Mouse (Mus musculus) liver, embryonic 14.5 days (tissue): ENCODE data around the gene Il12rb1.

Experiments
- CTCF ChIP-seq: IDR thresholded peaks from 2 replicates; pipeline ENCODE4 v1.5.1; 2016; ENCODE audit warnings: antibody characterized with exemption, low read depth, control low read depth
- EP300 ChIP-seq: IDR thresholded peaks from 2 replicates; pipeline ENCODE4 v1.6.1; 2016; ENCODE audit warnings: antibody characterized with exemption, low read depth

DNA sequence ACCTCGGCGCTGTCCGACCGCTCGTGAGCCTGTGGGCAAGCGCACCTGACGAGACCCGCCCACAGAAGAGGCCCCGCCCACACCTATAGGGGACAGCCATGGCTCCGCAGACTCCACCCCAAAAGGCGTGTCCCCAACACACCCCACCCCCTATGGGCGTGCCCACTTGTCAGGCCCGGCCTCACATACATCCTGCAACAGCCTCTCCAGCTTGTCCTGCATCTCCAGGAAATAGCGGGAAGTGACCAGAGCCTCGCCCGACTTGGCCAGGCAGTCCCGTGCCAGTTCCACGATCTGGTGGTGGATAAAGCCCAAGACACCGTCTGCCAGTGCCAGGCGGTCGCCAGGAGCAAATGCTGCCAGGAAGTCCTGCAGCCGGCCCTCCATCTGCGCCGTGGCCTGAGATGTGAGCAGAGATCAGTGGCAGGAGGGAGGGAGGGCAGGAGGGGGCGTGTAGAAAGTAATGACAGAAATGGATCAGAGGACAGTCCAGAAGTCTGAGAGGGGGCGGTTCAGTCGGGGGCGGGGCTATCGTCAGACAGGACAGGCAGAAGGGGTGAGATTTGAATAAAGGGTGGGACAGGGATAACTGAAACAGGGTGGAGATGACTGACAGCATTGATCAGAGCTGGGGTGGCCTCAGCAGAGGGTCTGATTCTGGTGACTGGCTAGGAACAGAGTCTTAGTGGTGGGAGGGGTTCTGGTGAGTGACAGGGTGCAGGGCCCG is 20.1 kb upstream of the Il12rb1 start:
- TF ChIP-seq CTCF: no peak
- TF ChIP-seq EP300: no peak
